Mouse (Mus musculus) heart, adult 2 months (tissue): ENCODE data around the gene Pde6c. TPM values are rescaled to one million over a fixed set of nuclear protein-coding genes. Genes with fewer than 3 reads are reported as not detected.

Experiments used
- DNase-seq, 2 experiments: peaks; one replicate each; pipeline ENCODE4 v3.0.0; 2021
- H3K27ac ChIP-seq: fragments of 200-600 bp; 2 replicates; pipeline ENCODE4 v1.8.1; 2022
- H3K27me3 ChIP-seq: fragments of 200-500 bp; 2 replicates; pipeline ENCODE4 v1.6.1; 2012; ENCODE audit warnings: mild to moderate bottlenecking, low read length, inconsistent platforms, mixed read lengths; ENCODE audit not compliant: control insufficient read depth, insufficient read depth
- H3K36me3 ChIP-seq: fragments of 200-500 bp; 2 replicates; pipeline ENCODE4 v1.6.1; 2012; ENCODE audit warnings: low read length, inconsistent platforms; ENCODE audit not compliant: control insufficient read depth, insufficient read depth
- H3K4me1 ChIP-seq: fragments of 200-500 bp; 2 replicates; pipeline ENCODE4 v1.6.1; 2011; ENCODE audit warnings: low read length; ENCODE audit not compliant: control insufficient read depth, insufficient read depth
- H3K4me3 ChIP-seq: fragments of 200-600 bp; 2 replicates; pipeline ENCODE4 v1.8.1; 2022
- H3K79me2 ChIP-seq: fragments of 200-500 bp; replicated peaks from 2 replicates; pipeline ENCODE4 v1.6.1; 2012; ENCODE audit warnings: mild to moderate bottlenecking, inconsistent platforms, low read length, moderate library complexity, mixed read lengths; ENCODE audit not compliant: control insufficient read depth, insufficient read depth
- H3K9ac ChIP-seq: fragments of 200-500 bp; 2 replicates; pipeline ENCODE4 v1.6.1; 2012; ENCODE audit warnings: low read depth, mild to moderate bottlenecking, control low read depth, inconsistent platforms, low read length, mixed read lengths
- CTCF ChIP-seq: fragments of 200-600 bp; IDR thresholded peaks from 2 replicates; pipeline ENCODE4 v1.8.1; 2022; ENCODE audit warnings: antibody characterized with exemption, mild to moderate bottlenecking, moderate library complexity
- EP300 ChIP-seq: fragments of 200-500 bp; IDR thresholded peaks from 2 replicates; pipeline ENCODE4 v1.6.1; 2011; ENCODE audit warnings: low read depth, low read length, control low read depth; ENCODE audit not compliant: insufficient read depth
- POLR2A ChIP-seq: fragments of 200-500 bp; IDR thresholded peaks from 2 replicates; pipeline ENCODE4 v1.6.1; 2011; ENCODE audit warnings: mild to moderate bottlenecking, low read depth, low read length, control low read depth; ENCODE audit not compliant: insufficient read depth
- WGBS: fragments of 180-500 bp; shearing (Covaris S2); methylation state at CpG from one replicate; pipeline ENCODE4 v1.1.7; 2018; 5-methylcytosine and 5-hydroxymethylcytosine counted together
- intact Hi-C: fragments of 180-260 bp; cut with DNase I; formaldehyde crosslinking; loops from one replicate; pipeline ENCODE4 v1.15.1; 2025
- long read RNA-seq: library from polyadenylated mRNA; stranded (forward); transcript quantifications from one replicate; pipeline ENCODE4 v2.0.0, GENCODE M21; 2021
- polyA plus RNA-seq: library from polyadenylated mRNA; depleted of rRNA; stranded (reverse); fragments of >200 nt; gene quantifications from 2 replicates; pipeline ENCODE4 v1.2.3, GENCODE M21; 2012; rRNA removed
- total RNA-seq, 2 experiments: library from RNA; stranded (reverse); gene quantifications; 2 replicates each; pipeline ENCODE4 v1.2.3; 2021

Pde6c gene
- total RNA-seq (not detected), polyA plus RNA-seq (not detected in 2 replicates)
- long read RNA-seq: 0 reads

DNA sequence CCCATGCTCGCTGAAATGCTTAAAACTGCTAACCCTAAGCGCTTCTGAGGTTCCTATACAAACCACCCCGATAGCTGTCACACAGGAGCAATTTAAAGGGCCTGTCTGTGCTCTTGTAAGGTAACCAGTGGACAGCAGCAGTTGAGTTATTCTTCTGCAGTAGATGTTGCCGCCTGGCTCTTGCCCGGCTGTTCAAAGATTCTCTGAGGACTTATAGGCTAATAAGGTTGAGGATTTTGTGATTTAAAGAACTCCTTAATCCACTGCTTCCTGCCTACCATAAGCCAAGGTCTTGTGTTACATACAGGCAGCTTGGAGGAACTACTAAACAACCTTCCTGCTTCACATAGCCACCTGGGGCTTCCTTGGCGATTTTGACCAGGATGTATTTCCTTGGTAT lies at the start of gene Pde6c:
Pde6c (plus strand) TSS at position 301 of the 400 bp plus-strand sequence.
- no peak for TF ChIP-seq EP300
- no peak for TF ChIP-seq POLR2A
- TF ChIP-seq CTCF: no peak
- WGBS: 82% methylated on average over 6 of the region's 6 CpGs

DNA sequence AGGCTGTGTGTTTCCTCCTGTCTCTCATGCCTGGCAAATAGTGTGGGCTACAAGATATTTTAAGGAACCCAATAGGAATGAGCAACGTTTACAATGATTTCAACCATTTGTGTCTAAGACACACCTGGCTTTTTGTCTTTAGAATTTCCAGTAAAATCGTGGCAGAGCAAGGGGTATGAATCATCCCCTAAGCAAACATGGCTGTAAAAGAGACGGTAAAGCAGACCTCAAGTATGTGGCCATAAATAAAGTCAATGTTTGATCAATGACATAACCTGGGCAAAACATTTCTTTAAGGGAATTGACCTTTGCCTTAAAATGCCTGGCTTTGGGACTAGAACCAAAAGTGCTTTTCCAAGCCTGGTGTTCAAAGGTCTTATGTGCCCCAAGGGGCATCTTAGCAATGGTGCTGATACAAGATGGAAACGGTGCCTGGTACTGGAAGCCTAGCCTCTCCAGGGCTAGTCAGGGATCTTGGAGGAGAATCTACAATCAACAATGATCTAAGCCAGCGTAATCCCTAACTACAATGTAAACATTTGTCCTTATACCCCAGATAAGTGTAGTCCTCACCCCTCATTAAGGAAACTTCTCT lies 49.6 kb upstream of the Pde6c start:
- H3K4me3 ChIP-seq: no peak overlapping the region
- H3K9ac ChIP-seq: no peak overlapping the region
- intact Hi-C loops: no loop called here
- DNase-seq: no peak
- H3K79me2 ChIP-seq: no peaks in the 10 kb centered on the region
- 59% methylated on average over 5 of the region's 5 CpGs for WGBS
- TF ChIP-seq POLR2A (no peak), CTCF (no peak), EP300 (no peak)
- no peaks in the 10 kb centered on the region for H3K36me3 ChIP-seq
- no peaks in the 10 kb centered on the region for H3K4me1 ChIP-seq
- no peak overlapping the region for H3K27ac ChIP-seq
- no peaks in the 10 kb centered on the region for H3K27me3 ChIP-seq

More for the DNA sequence above, at the start of gene Pde6c:
- no peak within 1 kb of the TSS for H3K27ac ChIP-seq
- H3K4me3 ChIP-seq: no peak within 1 kb of the TSS
- no peak for DNase-seq
- intact Hi-C loops: no loop called here
- H3K36me3 ChIP-seq: no peaks in the 10 kb centered on the region
- no peaks in the 10 kb centered on the region for H3K79me2 ChIP-seq
- H3K27me3 ChIP-seq: peaks cover 2% of the 10 kb centered on the region; the same call in 1 of the 2 replicates
- H3K9ac ChIP-seq: no peak within 1 kb of the TSS
- H3K4me1 ChIP-seq: no peaks in the 10 kb centered on the region

DNA sequence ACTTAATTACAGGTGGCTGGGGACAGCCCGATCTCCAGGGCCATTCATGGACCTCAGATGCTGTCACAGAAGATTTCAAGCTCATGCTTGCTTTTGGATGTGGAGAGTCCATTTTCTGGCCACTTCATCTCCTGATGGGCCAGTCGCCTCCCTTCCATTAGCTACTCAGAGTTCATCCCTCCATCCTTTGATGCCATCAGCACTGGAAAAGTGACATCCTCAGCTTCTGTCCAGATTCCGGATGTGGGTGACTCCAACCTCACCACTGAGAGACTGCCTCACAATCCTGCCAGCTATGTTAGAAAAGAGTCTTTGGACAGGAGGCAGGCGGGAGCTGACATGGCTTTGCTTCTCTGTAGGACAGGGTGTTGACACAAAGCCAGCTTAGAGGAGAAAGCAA lies 46.7 kb upstream of the Pde6c start:
- 73% methylated on average over 4 of the region's 4 CpGs for WGBS
- Histone ChIP-seq H3K36me3 (no peaks in the 10 kb centered on the region), H3K9ac (no peak overlapping the region), H3K4me3 (no peak overlapping the region), H3K27ac (no peak overlapping the region), H3K79me2 (no peaks in the 10 kb centered on the region), H3K4me1 (no peaks in the 10 kb centered on the region), H3K27me3 (no peaks in the 10 kb centered on the region)
- intact Hi-C loops: loop anchor here (5.0 kb wide), 1 partner anchor 111 kb away; no protein-coding TSS in a partner anchor
- no peak for TF ChIP-seq POLR2A
- no peak for TF ChIP-seq EP300
- no peak for TF ChIP-seq CTCF
- DNase-seq: peak in 1 of 2 experiments; percentile 8

DNA sequence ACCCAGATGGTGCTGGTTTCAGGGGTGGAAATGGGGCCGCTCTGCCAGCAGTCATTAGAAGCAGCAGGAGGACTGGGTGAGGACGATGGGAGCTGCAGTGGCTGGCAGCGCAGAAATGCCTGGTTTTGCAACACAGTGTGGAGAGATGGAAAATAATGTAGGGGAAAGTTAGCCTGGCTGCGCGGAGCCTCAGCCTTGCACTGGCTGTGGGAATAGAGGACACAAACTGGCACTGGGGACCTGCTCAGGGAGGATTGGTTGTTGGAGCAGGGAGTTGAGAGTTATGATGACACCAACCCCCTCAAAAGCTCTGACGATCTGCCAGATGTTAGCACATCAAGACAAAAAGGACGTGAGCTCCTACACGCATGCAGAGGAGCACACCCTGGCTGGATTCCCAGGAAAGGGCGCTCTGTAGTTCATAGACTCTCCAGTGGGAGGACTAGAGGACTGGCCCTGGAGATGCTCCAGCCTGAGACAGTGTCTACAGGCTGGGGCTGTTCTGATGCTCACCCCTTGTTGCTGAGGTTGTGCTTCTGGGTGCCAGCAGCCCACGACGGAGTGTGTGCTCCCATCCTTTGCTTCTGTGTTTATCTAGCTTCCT lies 45.5 kb upstream of the Pde6c start:
- H3K4me3 ChIP-seq: no peak overlapping the region
- DNase-seq: peak; percentile 32 to 51
- H3K79me2 ChIP-seq: no peaks in the 10 kb centered on the region
- H3K9ac ChIP-seq: no peak overlapping the region
- no peaks in the 10 kb centered on the region for H3K36me3 ChIP-seq
- H3K27me3 ChIP-seq: no peaks in the 10 kb centered on the region
- no peak overlapping the region for H3K27ac ChIP-seq
- TF ChIP-seq POLR2A (no peak), CTCF (peak; percentile 70), EP300 (no peak)
- intact Hi-C loops: loop anchor here (5.0 kb wide), 1 partner anchor 110 kb away; no protein-coding TSS in a partner anchor
- no peaks in the 10 kb centered on the region for H3K4me1 ChIP-seq
- 42% methylated on average over 11 of the region's 11 CpGs for WGBS

DNA sequence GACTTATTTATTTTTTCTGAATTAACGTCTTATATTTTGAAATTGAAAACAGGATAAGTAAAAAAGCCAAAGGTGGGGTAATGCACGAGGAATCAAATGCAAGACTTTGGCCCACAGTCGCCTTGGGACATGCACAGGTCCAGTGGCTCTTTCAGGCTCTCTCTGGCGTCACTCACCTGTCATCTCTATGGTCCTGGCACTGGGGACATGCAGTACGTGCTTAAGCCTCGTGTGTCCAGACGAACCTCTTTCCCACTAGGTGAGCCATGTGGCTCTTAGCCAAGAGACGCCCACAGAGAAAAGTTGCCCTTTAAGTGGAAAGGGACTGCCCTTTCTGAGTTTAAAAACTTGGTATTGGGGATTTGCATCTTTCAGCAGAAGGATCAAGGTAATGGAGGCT lies 43.2 kb upstream of the Pde6c start:
- Histone ChIP-seq H3K79me2 (no peaks in the 10 kb centered on the region), H3K36me3 (no peaks in the 10 kb centered on the region), H3K27me3 (no peaks in the 10 kb centered on the region), H3K4me3 (no peak overlapping the region), H3K4me1 (no peaks in the 10 kb centered on the region), H3K27ac (no peak overlapping the region), H3K9ac (no peak overlapping the region)
- intact Hi-C loops: loop anchor here (5.0 kb wide), 1 partner anchor 108 kb away; no protein-coding TSS in a partner anchor
- DNase-seq: peak in 1 of 2 experiments; percentile 4
- TF ChIP-seq EP300 (no peak), POLR2A (no peak)
- 76% methylated on average over 8 of the region's 8 CpGs for WGBS

DNA sequence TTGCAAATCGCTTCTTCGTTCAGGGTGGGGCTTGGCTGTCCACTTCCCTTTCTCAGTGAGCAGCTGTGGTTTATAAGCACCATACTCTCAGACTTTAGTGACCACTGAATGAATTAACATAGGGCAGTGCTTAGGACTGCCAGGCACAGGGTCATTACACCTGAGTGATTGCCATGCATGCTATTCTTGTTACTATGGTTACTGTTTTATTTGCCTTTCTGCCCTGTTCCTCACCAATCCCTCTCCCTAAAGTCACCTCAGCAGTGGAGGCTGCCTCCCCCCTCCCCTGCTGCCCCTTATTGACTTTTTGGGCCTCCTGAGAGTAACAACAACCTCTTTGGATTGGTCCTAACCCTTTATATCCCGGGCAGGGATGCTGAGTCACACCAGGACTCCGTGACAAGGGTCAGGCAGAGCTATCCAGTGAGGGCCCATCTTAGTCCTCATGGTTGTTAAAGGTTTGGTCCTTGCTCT lies 41.0 kb upstream of the Pde6c start:
- Histone ChIP-seq H3K4me1 (no peaks in the 10 kb centered on the region), H3K27ac (no peak overlapping the region), H3K27me3 (no peaks in the 10 kb centered on the region; the same call in 1 of the 2 replicates), H3K36me3 (no peaks in the 10 kb centered on the region), H3K4me3 (no peak overlapping the region), H3K79me2 (no peaks in the 10 kb centered on the region), H3K9ac (no peak overlapping the region)
- WGBS: 69% methylated on average over 4 of the region's 4 CpGs
- DNase-seq: no peak
- intact Hi-C loops: no loop called here
- no peak for TF ChIP-seq POLR2A
- TF ChIP-seq CTCF: no peak
- TF ChIP-seq EP300: no peak
